Mouse (Mus musculus): ENCODE measurements at regions not wholly inside any gene's neighbourhood (a gene's known extent, or its start where the extent isn't known, plus 50 kb on each side); places are given as distances from the start of the nearest gene placed in this dataset.

GRCm38 (mm10) chr12:54577235-54577634 lies 79.1 kb downstream of the Sptssa start:
- DNase-seq (ENCODE audit: low spot score in 2 of 2), result no peak

GRCm38 (mm10) chr12:54576821-54577220 lies 79.6 kb downstream of the Sptssa start:
- DNase-seq (ENCODE audit: low spot score in 2 of 2), result no peak

GRCm38 (mm10) chr12:54572866-54573265 lies 83.5 kb downstream of the Sptssa start:
- peak in 1 of 2 experiments; percentile 21 for DNase-seq (ENCODE audit: low spot score in 2 of 2)

DNA sequence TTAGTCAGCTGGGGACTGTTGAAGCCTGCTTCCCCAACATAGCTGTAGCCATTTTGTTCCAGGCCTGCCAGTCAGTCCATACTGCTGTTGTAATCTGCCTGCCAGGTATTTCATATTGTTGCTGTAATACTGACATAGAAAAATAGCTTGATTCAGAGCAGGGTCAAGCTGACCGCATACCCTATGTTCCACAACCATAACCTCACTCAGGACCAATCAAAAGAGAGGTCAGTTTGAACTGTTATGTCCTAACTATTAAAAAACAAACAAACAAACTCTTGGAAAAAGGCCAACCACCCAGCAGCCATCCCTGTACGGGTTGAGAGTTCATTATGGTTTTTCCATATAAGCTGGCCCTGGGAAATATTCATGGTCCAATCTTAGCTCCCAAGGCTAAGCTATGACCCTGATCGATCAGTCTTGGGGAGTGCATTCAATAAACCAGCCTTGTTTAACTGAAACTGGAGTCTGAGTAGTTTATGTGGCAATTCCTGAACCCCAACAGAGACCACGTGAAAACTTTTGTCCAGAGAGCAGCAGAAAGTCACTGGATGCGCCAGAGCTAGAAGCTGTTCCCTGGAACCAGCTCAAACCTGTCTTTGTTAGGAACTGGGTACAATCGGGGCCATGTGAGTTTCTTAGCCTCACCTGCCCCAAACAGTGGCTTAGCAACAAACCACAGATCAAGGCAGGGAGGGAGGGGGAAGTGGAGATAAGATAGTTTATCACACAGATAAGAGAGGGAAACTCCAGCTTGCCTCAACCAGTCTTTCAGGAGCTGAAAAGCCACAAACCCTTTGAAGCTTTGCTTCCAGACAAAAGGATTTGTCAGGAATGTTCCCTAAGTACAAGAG lies 88.1 kb downstream of the Sptssa start:
- no peak for DNase-seq (ENCODE audit: low spot score in 2 of 2)

- DNase-seq (ENCODE audit: low spot score in 2 of 2), result no peak
These were observed 89.0 kb downstream of the Sptssa start for GRCm38 (mm10) chr12:54567426-54567790.

GRCm38 (mm10) chr12:54566532-54567425 lies 89.6 kb downstream of the Sptssa start:
- DNase-seq (ENCODE audit: low spot score in 2 of 2), result no peak

- DNase-seq (ENCODE audit: low spot score in 2 of 2), result peak in 1 of 2 experiments; percentile 44
These were observed 94.4 kb downstream of the Sptssa start for GRCm38 (mm10) chr12:54561981-54562380.

GRCm38 (mm10) chr12:54558106-54558505 lies 98.3 kb downstream of the Sptssa start:
- peak in 1 of 2 experiments; percentile 36 for DNase-seq (ENCODE audit: low spot score in 2 of 2)

GRCm38 (mm10) chr12:54549659-54550058 lies 106.7 kb downstream of the Sptssa start:
- DNase-seq (ENCODE audit: low spot score in 2 of 2), result no peak

DNA sequence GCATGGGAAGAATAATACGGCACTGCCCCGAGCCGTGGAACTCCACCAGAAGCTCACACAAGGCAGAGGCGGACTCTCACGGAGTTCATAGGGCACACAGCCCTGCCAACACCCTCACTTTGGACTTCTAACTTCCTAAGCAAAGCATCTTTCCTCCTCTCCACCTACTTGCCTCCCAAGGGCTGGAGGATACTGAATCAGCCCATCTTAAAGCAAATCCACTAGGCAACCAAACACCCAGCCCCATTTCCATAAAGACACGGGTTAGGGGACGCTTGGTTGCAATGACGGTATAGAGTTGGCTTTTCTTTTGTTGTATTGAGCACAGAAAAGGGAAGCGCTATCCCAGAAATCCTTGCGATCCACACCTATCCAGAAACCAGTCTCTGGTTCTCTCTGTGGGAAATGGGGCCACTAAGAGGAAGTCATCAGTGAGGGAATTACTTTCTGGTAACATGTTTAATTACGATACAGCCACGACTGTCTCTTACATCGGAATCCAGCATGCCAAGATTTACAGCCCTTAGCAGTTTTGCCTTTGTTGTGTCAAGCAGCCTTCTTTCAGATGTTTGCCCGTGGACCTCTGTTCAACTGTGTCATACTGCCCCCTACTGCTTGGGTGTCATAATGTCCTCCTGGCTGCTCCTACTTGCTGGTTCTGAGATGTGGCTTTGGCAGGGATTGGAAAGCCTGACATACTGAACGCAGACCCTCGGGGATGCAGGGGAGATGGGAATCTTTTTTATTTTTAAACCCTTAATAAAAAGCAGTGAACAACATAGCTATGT lies 110.4 kb downstream of the Sptssa start:
- peak in 1 of 2 experiments; percentile 63 for DNase-seq (ENCODE audit: low spot score in 2 of 2)

DNA sequence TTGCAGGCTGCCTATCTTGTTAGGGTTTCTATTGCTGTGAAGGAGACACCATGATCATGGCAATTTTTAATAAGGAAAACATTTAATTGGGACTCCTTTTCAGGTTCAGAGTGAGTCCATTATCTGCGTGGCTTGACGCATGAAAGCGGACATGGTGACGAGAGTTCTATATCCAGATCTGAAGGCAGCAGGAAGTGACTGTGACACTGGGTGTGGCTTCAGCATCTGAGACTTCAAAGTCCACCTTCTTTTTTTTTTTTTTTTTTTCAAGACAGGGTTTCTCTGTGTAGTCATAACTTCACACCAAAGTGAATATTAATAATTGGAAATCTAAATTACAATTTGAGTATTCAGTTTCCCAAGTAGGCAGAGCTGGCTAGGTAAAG lies 118.1 kb downstream of the Sptssa start:
- DNase-seq (ENCODE audit: low spot score in 2 of 2), result no peak

DNA sequence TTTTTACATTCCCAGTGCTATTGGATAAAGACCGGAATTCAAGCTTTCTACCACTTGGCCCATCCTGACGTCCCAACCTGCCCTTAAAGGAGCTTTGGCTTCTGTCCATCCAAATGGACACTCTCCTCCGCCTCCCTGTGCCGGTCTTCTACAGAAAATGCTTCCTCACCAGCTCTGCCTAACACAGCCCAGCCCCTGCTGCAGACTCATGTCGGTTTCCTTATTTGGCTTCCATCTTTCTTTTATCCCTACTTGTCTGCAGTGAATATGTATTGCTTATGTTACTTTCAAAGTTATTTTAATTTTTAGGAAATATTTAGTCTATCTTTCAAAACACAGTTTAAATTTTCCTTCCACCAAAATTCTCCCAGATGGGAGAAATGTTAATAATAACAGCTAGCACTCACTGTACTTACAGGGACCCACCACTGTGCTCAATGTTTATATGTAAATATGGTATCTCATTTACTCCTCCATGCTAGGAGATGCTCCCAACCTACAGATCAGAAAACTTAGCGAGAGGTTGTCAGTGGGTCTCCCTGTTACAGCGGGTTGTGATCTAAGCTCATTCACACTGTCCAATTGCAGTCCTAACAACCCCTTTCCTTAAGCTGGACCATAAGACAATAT lies 118.6 kb downstream of the Sptssa start:
- no peak for DNase-seq (ENCODE audit: low spot score in 2 of 2)

DNA sequence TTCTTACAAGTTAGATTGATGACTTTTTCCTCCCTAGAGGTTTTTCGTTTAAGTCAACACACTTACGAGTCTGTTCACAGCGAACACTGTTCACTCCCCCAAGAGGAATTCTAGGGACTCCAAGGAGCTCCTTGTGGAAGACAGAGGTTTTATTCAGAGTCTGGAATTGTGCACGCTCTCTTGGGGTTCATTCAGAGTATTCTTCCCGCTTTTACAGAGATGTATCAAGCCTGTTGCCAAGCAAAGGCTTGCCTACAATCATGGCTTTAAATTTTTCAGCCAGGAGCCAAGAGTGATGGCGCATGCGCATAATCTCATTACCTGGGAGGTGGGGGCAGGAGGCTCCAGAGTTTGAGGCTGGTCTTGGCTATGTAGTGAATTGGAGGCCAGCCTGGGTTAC lies 119.4 kb downstream of the Sptssa start:
- DNase-seq (ENCODE audit: low spot score in 2 of 2), result no peak

GRCm38 (mm10) chr12:54535556-54536516 lies 120.5 kb downstream of the Sptssa start:
- DNase-seq (ENCODE audit: low spot score in 2 of 2), result no peak

DNA sequence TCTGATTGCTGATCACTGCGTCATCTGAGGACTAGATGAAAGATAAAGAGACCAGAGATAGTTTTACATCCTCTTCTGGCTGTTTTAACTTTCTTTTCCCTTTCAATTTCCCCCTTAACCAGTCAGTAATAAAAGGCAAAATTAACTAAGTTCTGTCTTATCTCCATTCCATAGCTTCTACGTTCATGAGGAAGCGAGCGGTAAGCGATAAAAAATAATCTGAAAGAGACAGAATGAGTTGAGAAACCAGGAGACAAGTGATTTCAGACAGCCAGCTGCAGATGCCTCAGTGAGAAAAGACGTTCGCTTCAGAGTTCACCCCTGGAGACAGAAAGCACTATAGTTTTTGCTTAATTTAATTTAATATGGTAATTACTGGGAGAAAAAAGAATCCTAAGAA lies 121.5 kb downstream of the Sptssa start:
- no peak for DNase-seq (ENCODE audit: low spot score in 2 of 2)

GRCm38 (mm10) chr12:54533134-54533533 lies 123.2 kb downstream of the Sptssa start:
- no peak for DNase-seq (ENCODE audit: low spot score in 2 of 2)

DNA sequence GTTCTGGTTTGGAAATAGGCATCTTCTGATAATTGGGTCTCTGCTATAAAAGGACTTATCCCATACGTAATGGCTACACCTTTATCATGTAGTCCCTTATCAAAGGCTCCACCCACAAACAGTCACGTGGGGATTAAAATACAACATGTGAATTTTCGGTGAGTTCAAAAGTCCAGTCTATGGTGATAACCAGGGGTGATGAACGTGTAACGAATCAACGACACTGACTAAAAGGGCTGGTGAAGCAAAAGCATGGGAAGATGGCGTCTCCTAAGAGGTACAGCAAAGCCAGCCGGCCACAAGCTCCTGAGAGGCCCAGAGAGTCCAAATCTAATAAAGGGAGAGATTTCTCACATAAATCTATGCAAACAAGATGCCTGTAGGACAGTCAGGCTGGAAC lies 124.3 kb downstream of the Sptssa start:
- DNase-seq (ENCODE audit: low spot score in 2 of 2), result no peak

- DNase-seq (ENCODE audit: low spot score in 2 of 2), result no peak
These were observed 128.3 kb downstream of the Sptssa start for GRCm38 (mm10) chr12:54528046-54528445.

- DNase-seq (ENCODE audit: low spot score in 2 of 2), result no peak
These were observed 128.8 kb downstream of the Sptssa start for GRCm38 (mm10) chr12:54527577-54527976.

GRCm38 (mm10) chr12:54520406-54520805 lies 136.0 kb downstream of the Sptssa start:
- no peak for DNase-seq (ENCODE audit: low spot score in 2 of 2)

Measured in left cerebral cortex, adult 9 months (tissue).